Mouse (Mus musculus) embryonic stem cell, embryonic (primary cell): ENCODE measurements at regions not wholly inside any gene's neighbourhood (a gene's known extent, or its start where the extent isn't known, plus 50 kb on each side); places are given as distances from the start of the nearest gene placed in this dataset.
"Not testable (repeated sequence)": the region's sequence is repeated elsewhere in the genome, so short reads cannot be mapped to it uniquely, and the experiment has no call there.

ENCODE experiments used
- CTCF ChIA-PET, 4 experiments: fragments of 300-600 bp in 2 of 4; fragments of 350-600 bp in 2 of 4; sonication (Branson Sonifier 250); formaldehyde crosslinking; loops; one replicate each; lab custom pipeline; 2022; ENCODE audit warnings: inconsistent platforms in 2 of 4; lab: Charles Lee
- POLR2A ChIA-PET, 4 experiments: fragments of 300-600 bp in 2 of 4; fragments of 350-600 bp in 2 of 4; sonication (Branson Sonifier 250); formaldehyde crosslinking; loops; one replicate each; lab custom pipeline; 2022; ENCODE audit warnings: antibody characterized with exemption in 4 of 4, inconsistent platforms in 1 of 4; lab: Charles Lee

- ChIA-PET POLR2A (no interaction called here), CTCF (no interaction called here)
Measured at GRCm38 (mm10) chr10:104798816-104799393, 605.1 kb downstream of the Gm4340 start.

DNA sequence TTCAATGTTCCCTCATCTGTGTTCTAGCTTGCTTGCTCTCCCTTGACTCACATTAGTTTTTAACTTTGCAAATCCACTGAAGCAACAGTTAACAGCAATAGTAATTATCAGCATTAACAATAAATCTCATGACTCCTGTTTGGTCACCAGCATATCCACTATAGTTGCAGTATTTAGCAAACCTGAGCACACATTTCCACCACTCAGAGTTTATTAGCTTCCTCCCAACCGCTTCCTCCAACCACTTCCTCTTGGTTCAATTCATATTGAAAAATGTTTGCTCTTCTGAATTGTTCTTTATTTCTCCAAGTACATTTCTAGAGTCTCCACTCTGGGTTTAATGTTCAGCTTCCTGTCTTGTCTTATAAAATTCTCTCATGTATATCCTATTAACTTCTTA lies 611.0 kb downstream of the Gm4340 start:
- ChIA-PET POLR2A (no interaction called here), CTCF (no interaction called here)

DNA sequence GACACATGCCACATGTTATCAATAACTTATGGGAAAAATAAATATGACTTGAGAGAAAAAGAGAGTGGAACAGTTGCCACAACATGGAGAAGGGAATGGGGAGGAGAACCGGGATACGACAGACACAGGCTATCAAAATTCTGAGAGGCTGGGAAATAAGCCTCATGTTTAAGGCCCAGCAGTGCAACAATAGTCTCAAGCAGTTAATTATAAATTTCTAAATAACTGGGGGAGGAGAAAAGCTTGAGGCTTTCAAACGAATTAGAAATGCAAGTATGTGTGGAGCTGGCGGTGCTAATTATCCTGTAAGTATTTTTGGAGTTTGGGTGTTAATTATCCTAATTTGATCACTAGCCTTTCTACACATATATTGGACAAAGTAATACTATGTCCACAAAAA lies 624.4 kb downstream of the Gm4340 start:
- CTCF ChIA-PET, result no interaction called here
- POLR2A ChIA-PET, result no interaction called here

DNA sequence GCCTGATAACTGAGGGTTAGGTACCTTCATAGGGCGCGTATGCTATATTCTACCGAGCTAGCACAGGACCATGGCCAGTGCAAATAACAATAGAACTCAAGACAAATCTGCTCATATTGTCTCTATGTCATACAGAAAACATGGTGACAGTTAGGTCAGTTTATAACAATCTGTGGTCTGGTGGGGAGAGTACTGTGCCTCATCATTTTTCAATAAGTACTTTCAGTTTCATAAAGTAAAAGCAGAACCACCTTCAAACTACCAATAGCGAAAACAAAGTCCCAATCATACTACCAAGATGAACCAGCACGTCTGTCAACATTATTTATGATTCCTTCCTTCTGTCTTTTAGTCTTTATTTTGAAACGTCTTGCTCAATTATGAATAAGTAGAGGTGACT lies 658.0 kb downstream of the Gm4340 start:
- POLR2A ChIA-PET, result no interaction called here
- CTCF ChIA-PET, result no interaction called here

- CTCF ChIA-PET, result no interaction called here
- POLR2A ChIA-PET, result no interaction called here
Measured at GRCm38 (mm10) chr10:104853111-104853510, 659.3 kb downstream of the Gm4340 start.

DNA sequence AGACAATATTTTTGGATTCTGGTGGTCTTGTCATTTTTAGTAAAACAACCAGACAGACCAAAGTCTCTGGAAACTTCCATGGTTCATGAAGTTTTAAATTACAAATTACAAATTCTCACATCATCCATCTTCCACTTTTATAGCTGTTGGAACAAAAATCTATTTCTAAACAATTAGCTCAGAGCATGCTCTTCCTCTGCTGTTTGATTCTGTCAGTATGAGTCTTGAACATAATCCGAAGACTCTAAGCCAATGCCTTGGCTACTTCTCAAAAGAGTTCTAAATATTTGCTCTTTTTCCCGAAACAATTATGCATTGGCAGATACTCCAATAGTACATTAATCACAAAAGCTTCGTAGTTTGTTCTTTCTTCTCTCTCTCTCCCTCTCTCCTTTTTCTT lies 684.4 kb downstream of the Gm4340 start:
- ChIA-PET CTCF (no interaction called here), POLR2A (no interaction called here)

GRCm38 (mm10) chr10:104914201-104914600 lies 660.0 kb downstream of the Tmtc2 start:
- CTCF ChIA-PET, result no interaction called here
- POLR2A ChIA-PET, result no interaction called here

- CTCF ChIA-PET, result no interaction called here
Measured at GRCm38 (mm10) chr10:104915521-104915920, 658.7 kb downstream of the Tmtc2 start.

GRCm38 (mm10) chr10:104936660-104937059 lies 637.6 kb downstream of the Tmtc2 start:
- POLR2A ChIA-PET, result no interaction called here
- CTCF ChIA-PET, result no interaction called here

More at GRCm38 (mm10) chr10:104915521-104915920, 658.7 kb downstream of the Tmtc2 start:
- POLR2A ChIA-PET, result interaction anchor here in 1 of 4 experiments (0.7 kb wide), 1 partner anchor 162 kb away, joined by 3 read pairs; no protein-coding TSS in a partner anchor

GRCm38 (mm10) chr10:104946372-104946771 lies 627.9 kb downstream of the Tmtc2 start:
- CTCF ChIA-PET, result no interaction called here
- POLR2A ChIA-PET, result no interaction called here

DNA sequence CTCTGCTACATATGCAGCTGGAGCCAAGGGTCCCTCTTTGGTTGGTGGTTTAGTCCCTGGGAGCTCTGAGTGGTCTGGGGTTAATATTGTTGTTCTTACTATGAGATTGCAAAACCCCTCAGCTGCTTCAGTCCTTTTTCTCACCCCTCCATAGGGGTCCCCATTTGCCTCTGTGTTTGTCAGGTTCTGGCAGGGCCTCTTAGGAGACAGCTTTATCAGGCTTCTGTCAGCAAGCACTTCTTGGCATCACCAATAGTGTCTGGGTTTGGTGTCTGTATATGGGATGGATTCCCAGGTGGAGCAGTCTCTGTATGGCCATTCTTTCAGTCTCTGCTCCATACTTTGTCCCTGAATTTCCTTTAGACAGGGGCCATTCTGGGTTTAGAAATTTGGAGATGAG lies 625.4 kb downstream of the Tmtc2 start:
- POLR2A ChIA-PET, CTCF ChIA-PET: not testable (repeated sequence)

DNA sequence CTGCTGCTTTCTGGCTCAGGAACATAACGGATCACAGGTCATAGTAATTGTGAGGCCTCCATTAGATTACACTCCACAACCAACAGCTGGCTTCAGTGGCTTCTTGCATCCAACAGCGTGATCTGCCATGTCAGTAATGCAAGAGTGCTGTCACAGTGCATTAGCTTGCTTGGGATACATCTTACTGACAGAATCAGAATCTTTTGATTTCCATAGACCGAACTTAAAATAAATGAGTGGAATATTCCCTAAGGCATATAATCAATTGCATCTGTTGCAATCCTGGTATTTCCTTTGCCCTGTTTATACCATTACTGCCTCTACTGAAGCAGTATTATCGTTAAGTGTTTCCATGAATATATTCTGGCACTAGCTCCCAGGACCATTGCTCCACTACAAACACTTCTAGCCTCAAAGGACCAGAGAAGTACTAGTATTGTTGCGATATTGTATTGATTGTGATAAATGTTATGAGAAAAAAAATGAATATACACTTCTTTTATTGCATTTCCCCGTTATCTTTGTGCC lies 605.8 kb downstream of the Tmtc2 start:
- CTCF ChIA-PET, result no interaction called here
- POLR2A ChIA-PET, result no interaction called here
